Mouse (Mus musculus): ENCODE data around the gene Tns1.

DNA sequence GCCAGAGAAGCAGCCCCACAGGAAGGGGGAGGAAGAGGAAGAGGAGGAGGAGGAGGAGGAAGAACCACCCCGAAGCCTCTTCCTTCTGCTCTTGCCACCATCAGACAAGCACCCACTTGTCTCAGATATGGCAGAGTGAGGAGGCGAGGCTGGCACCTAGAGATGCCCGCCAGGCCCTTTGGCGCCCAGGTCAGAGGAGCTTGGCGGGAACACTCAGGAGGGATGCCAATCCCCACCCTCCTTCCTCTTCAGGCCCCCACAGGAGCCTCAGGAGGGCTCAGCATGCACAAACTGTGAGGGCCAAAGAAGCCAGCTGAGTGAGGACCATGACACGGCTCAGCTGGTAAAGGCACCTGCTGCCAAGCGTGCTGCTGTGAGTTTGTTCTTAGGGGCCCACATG, 3.1 kb downstream of the Tns1 start:
- no peak for TF ChIP-seq POLR2A (IDR thresholded peaks at IDR 0.05; ENCODE audit: borderline replicate concordance, low read depth, low read length)
- no peak for TF ChIP-seq CTCF (IDR thresholded peaks at IDR 0.05; ENCODE audit: low read depth, low read length)

Data from bone marrow macrophage, adult 2 months (primary cell).